Mouse (Mus musculus) lung, adult 2 months (tissue): ENCODE data around the gene Frem1.

Experiments used
- CTCF ChIP-seq: fragments of 200-500 bp; IDR thresholded peaks from 2 replicates; pipeline ENCODE4 v1.5.1; 2011; ENCODE audit warnings: mild to moderate bottlenecking, low read length, control low read depth; ENCODE audit not compliant: insufficient read depth
- POLR2A ChIP-seq: fragments of 200-500 bp; IDR thresholded peaks from 2 replicates; pipeline ENCODE4 v1.6.1; 2011; ENCODE audit warnings: low read depth, mild to moderate bottlenecking, control low read depth, low read length, borderline replicate concordance; ENCODE audit errors: extremely low read depth

- TF ChIP-seq CTCF = no peak
- no peak for TF ChIP-seq POLR2A
Observed at GRCm38 (mm10) chr4:83040780-83041179, 11.4 kb downstream of the Frem1 start.
